Mouse (Mus musculus): ENCODE results near the gene Crim1.
A peak's percentile ranks its signal among the peaks of the same experiment; 100 is the strongest.

Crim1 gene

DNA sequence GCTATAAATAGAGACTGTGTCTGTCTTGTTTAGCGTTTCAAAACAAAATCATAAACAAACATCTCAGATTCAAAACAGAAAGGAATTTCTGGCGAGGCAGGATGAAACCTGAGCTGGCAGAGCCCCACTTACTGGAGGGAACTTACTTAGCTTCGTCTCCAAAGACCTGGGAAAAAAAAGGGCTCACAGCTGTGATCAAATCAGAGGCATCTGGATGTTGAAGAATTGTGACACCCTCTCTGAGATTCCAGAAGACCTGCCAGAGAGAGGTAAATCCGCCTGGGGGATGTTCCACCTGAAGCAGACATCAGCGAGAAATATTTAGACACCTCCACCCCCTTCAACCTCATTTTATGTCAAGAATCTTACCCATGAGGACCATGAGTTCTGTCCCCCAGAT, 11.8 kb downstream of the Crim1 start:
- no peak for DNase-seq

DNA sequence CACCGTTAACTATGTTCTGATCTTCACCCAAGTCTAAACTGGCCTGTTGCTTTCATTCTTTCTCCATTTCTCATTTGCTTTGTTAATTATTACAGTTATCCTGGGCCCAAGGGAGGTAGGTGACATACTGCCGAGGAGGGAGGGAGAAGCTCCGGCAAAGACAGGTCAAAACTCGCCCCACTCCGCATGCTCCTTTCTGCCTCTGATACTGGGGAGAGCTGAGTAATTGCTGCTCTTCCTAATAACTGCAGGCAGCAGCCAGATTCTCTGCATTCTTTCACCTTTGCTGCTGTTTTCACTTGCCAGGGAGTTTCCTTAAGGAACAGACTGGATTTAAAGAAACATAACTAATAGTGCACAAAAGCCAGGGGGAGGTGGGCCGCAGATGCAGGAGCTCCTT, 13.1 kb downstream of the Crim1 start:
- no peak for DNase-seq

DNA sequence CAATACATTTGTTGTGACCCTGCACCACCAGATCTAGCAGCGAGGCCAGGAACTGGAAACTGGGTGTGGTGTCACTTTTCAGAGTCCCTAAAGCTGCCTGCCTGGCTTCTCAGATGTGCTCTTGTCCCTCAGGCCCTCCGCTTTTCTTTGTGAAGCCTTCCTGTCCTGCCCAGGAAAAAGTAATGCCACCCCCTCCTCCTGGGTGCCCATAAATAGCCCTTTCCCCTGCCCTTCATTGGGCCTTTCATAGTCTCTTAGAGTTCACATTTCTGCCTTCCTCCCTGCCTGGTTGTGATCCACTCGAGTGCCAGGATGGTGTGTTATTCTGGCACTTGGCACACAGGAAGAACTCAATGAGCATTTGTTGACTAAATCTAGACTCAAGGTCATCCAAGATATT, 16.5 kb downstream of the Crim1 start:
- no peak for DNase-seq

DNA sequence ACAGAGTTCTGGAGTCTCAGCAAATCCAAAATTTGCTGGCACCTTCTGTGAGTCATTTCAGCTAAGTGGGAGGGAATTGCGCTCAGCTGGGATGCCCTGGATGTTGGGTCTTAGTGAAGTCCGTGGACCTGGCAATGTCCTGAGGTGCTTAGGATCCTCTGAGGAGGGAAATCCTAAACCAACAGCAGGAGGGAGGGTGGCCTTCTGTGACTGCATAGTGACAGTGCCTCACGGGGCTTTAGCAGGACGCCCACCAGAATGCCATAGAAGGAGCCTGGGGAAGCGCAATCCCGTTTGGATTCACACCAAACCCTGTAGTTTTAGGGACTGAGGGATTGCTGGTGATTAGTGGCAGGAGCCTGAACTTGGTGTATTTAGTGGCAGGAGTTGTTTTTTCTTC, 17.4 kb downstream of the Crim1 start:
- DNase-seq = no peak

DNA sequence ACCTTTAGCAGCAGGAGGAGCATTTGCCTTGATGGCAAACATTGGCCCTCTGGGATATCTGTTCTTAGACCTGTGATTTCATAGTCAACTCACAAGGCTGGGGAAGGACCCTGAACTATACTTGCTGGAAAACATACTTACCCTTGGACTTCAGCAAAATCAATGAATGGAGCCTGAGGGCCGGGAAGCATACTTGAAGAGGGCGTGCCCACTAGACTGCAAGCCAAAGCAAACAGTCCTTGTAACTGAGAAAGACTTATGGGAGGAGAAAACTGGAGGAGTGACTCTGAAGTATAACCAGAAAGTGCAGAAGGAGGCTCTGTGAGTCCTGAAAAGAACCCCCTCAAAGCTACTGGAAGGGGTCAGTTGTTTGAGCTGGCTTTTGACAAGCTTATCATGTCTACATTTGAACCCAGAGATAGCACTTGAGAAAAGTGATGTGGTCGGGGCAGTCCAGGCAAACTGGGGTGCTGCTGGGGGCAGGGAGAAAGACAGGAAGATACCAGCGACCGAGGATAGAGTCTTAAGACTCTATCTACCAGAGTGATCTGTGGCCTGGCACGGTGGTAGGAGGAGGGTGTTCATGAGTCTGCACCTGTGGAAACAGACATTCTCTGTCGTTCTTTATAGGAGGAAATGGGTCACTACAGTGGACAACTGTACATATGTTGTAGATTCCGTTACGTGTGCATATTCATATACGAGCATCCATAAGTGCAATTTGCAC, 18.6 kb downstream of the Crim1 start:
- DNase-seq = no peak

DNA sequence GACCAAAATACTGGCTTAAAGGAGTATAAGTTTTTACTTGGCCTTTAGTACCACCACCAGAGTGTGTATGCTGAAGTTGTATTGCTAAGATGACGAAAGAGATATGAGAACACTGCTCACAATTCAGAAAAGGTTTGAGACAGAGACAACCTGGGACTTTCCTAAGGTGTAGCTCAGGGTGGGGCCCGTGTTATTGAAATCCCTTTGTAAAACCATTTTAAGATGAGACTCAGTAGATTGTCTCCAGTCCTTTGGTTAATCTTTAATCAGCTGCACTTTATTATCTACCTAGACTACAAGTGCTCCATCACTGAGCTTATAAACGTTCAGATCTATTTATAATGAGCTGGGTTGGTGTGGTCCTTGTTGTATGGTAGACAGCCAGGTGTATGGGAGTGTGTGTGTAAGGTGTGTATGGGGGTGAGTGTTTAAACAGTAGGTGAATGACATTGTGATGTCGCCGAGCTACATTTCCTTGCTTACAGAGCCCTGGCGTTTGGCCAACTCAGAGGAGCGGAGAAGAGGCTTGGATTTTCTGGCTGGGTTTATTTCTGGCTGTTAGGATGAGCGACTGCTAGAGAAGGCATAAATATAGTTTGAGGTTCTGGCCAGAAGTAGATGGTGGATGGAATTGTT, 21.1 kb downstream of the Crim1 start:
- DNase-seq = peak; percentile 25 to 64

DNA sequence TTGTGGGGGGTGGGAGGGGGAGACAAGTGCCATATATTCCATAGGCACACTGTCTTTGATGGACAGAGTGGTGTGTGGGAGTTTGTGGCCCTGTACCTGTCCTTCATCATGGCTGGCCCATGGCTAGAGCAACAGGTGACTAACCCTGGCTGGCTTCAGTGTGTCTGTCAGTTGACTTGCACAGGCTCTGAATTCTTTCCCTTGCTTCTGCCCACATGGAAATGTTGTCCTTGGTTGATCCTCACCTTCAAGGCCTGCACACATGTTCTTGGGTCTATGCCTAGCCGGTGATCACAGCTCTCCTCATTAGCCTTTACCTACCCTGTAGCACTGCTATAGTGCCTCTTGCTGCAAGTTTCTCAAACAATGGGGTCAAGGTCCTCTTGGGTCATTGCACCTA, 21.8 kb downstream of the Crim1 start:
- DNase-seq = no peak

DNA sequence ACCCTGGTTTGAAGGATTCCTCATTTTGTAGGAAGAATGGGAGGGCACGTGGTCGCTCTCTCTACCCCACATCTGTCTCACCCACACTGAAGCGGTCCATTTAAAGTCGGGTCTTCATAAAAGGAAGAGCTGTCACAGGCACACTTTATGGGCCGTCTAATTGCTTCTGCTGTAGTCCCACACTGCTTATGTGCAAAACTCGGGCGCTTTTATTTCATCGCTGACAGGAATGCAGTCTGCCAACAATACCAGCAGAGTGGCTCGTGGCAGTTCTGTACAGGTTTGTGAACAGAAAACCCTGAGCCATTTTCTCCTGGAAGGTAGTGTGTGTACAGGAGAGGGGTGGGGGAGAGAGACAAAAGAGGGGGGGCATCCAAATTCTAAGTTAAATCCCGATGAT, 23.9 kb downstream of the Crim1 start:
- DNase-seq = no peak

DNA sequence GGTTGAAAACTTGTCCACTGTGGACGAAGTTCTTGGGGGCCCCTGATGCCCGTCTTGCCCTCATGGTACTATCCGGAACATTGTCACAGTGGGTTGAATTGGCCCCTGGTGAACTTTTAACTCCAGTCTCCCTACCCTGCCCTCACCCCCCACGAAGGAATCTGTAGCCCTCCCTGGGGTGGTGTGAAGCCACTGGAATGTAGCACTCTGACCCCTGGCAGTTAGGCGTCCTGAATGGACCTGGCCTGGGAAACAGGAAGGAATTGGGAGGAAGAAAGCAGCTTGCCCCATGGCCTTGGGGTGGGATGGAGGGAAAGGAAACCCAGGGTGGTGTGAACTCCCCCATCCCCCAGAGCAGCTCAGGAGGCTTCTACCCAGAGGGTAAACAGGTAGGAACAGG, 25.5 kb downstream of the Crim1 start:
- DNase-seq = no peak

DNA sequence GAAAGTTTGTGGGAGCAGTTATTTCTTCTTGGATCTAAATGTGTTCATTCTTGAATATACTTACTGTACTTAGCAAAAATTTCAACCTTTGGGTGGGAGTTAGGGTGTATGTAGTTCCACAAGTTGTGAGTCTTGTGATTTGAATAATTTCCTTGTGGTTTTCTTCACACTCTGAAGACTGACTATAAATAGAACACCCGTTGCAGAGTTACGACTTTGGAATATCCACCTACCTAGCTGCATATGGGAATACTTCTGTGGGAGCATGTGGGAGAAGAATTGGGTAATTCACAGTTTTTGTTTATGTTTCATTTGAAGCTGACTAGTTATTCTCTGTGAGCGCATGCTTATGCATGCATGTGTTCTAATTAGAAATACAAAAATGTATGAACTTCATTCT, 27.2 kb downstream of the Crim1 start:
- no peak for DNase-seq

DNA sequence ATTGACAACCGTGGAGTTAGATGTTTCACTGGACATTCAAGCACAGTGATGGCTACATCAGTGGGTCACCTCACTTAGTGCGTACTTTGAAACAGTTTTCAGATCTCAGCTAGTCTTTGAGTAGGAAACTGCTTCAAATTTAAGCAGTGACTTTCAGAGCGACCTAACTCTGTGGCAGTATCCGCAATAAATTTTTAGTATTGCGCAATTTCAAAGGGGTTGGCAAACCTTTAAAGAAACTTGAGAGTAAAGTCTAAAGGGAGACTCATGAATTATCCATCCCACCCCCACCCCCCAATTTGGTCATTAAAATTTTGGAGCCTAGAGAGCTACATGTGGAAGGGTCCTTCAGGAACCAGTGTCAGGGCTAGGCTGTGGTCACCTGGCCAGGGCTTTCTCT, 31.5 kb downstream of the Crim1 start:
- DNase-seq = no peak

DNA sequence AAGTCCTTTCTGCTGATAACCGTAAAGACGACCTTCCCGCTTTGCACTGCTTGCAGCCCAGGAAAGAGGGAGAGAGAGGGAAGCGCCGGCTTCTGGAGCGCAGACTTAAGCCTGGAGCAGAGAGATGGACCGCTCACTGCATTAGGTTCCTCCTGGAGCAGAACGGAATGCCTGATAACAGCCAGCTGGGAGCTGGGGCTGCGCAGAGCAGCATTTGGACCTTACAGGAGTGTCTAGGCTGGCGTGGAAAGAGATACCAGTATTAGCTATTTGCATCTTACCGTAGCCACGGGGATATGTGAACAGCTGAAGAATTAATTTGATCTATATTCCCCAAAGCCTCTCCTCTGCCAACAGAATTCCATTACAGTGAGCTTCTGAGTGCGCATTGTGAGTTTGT, 32.7 kb downstream of the Crim1 start:
- no peak for DNase-seq

DNA sequence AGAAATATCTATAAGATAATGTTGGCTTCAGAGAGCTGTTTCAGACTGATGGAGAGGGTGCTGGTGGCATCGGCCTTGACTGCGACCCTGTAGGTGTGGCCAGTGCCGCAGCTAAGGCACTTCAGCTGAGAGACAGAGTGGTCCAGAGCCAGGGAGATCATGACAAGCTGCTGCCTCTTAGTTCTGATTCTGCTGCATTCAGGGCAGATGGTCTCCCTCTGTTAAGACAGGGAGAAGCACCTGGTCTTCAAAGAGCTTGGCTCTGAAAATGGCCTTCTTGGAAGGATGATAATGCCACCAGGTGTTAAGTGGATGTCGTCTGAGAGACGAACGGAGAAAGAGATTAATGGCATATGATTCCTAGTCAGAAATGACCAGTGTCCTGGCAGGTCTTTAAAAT, 33.8 kb downstream of the Crim1 start:
- peak in 1 of 2 experiments; percentile 24 for DNase-seq

DNA sequence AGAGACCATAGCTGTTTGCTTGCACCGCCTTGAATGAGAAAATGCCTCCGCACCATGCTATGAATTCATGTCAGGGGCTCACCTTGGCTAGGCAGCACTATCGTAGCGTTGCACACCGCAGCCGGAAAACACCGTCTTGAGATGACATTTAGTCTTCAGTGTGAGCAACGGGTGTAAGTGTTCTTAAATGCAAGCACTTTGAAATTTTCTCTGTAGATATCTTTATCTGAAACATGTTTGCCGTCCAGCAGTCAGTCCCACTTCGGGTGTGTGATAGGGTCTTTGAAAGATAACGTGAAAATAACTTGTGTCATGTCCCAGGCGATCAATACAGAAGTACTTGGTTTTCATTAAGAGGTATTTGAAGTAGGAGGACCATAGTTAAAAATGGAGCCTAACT, 36.1 kb downstream of the Crim1 start:
- no peak for DNase-seq

DNA sequence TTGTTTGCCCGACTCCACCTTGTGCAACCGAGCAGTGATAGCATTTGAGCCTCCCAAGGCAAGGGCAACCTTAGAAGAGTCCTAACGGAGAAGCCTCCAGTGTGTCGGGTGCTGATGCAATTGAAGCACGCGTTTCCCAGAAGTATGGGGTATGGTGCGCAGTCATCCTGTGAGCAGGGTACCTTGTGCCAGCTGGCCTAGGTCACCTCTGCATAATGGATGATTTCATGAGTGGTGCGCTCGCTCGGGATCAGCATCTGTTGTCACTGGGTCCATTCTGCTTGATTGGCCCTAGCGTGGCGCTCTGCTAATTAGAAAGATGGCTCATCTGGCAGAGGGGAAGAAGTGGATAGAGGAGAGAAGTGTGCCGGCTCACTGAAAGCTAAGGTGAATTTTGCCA, 37.9 kb downstream of the Crim1 start:
- DNase-seq = no peak

DNA sequence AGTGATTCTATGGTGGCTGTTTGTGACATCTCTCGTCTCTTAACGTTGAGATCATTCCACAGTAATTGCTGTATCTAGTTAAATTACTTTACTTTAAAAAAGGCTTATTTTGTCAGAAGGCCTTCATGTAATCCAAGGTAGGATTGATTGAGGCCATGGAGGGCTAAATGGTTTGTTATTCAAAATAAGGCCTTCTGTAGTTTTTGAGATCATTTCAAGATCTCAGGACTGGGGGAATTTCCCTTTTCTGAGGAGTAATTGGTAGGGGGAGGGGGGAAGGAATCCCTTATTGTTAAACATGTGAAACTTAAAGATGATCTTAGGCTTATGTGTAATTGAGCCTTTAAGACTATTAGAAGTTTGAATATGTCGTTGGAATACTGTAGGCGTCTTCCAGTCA, 40.1 kb downstream of the Crim1 start:
- no peak for DNase-seq

DNA sequence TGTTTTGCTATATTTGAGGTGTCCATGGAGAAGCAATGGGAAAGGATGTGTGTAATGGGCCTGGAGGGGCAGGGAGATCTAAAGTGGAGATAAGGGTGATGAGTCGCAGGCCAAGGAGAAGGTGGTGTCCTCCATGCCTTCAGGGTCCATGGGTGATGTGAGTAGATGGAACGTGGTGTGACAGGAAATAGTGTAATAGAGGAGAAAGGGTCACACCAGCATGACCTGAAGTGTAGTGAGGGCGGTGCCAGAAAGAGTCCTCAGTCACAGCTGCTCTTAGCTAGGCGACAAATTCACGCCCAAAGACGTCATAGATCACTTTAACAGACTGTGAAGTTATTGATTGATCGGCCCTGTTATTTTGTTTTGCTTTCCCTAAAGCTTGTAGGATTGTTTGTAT, 41.2 kb downstream of the Crim1 start:
- DNase-seq = no peak

DNA sequence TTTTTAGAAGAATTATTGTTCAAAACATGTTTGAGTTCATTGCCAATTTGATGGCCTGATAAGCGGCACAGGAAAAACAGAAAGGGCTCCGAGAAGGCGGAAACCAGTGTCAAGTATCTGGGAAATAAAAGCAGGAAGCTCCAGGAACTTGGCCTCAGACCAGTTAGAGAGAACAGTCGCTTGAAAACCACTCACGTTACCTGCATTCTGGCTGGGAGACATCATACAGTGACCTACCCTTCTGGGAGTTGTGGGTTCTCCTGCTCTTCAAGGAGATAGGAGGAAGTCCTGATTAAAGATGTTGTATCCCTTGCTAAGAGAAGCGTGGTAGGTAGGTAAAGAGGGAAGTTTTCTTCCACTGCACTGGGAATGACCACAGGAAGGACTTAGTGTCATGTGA, 44.7 kb downstream of the Crim1 start:
- DNase-seq = no peak

DNA sequence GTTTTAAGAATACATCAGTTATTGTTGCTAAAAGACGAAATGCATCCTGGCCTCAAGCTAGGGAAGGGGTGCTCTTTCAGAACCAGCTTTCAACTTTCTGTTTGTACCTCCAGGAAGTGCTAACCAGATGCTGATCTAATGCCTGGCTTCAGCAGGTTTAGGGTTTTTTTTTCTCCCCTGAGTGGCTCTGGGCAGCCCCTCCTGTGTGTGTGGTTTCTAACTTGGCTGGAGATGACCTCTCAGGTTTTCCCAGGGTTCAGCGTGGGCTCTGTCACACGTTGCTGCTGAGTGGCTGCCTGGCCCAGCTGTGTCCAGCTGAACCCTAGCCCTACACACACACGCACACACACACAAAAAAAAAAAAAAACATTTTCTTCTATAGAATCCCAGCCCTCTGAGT, 45.4 kb downstream of the Crim1 start:
- no peak for DNase-seq

DNA sequence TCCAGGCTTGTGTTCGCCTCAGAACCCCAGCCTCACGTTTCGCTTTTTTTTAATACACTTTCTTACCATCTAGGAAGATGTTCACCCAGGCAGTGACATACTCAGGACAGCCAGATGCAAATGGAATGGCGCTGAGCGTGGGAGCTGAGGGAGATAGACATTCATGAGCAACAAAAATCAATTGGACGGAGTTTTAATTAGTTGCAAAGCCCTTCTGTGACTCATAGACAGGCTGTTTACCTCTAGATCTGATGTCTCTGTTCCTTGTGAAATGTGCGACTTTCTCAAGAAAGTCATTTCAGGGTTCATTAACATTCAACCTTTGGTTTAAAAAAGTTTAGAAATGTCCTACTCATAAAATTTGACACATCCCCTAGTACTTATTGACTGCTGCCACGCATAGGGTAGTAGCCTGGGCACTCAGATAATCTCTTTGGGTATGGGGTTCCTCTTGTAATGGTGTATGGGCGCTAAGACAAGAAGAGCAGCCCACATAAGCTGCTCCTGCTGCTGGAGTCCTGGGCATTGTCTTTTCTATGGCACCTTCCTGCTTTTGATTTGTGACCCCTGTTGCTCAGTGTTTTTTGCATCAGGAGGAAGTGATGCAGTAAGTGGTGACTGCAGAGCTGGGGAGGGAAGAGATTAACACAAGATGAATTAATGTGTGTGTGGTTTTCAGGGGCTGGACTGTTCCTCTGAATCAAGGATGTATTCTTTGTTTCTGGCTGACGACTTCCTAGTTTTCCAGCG, 46.8 kb downstream of the Crim1 start:
- DNase-seq = no peak

DNA sequence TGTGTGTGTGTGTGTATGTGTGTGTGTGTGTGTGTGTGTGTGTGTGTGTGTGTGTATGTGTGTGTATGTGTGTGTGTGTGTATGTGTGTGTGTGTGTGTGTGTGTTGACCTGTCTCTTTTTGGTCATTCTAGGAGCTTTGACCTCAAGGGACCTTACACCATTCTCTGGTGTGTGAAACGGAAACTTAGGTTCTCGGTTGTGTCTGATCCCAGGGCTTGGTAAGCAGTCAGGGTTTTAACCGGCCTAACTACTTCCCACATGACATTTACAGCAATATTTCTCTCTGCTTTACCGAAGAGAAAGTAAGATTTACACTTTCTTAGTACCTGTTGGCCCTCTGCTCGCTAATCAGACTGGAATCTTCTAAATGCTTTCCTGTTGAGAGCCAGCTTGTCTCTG, 48.1 kb downstream of the Crim1 start:
- no peak for DNase-seq

DNA sequence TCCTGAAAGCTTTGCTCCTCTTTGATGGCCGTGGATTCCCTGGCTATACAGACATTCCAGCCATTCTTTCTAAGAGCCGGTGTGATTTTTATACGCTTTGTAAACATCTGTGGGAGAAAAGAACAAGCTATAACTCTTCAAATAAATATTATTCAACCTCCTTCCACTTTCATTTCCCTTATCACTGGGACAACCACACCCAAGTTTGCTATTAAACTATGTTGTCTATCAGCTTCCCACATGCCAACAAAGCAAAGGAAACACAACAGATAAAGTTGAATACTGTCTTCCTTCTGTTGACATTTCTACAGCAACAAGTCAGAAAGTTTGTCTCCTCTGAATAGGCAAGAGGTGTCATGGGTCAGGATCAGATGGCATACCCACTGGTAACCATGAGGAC, 48.9 kb downstream of the Crim1 start:
- DNase-seq = no peak

DNA sequence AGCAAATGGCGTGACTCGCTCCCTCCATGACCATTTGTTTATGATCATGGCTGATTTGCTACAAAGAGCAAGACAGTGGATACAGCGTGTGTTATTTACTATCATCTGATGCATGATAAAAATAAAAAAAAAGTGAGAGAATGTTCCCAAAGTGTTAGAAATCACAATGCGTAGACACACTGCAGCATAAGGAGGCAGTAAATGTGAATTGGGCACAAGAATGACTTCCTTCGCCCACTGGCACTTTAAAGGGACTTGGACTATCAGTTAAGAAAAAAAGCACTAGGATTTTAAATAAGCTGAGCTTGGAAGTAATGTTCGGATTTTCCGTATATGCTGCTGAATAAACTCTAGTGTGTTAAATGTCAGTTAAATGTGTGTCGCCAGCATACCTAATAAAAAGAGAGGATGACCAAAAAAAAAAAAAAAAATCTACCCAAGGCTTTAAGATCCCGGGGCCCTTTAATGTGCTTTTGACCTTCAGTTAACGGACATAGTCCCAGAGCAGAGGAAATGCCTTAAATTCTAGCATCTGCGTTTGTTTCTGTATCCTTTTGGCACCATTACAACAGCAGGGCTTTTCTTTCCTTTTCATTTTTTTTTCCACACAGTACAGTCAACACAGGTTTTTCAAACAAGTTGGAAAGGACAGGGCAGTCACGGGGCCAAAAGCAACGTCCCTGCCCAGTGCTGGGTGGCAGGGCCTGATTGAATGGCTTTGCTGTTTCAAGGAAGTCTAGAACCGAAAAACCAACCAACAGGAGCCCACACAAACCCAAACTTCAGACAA, 50.3 kb downstream of the Crim1 start:
- DNase-seq = no peak

Data from cerebellum, postnatal 25 days (tissue).